Mouse (Mus musculus) lung, adult 2 months (tissue): ENCODE measurements around the gene Ffar3. TPM values are rescaled to one million over a fixed set of nuclear protein-coding genes. Genes with fewer than 3 reads are reported as not detected.

ENCODE experiments used
- DNase-seq: peaks from one replicate; pipeline ENCODE4 v3.0.0; 2022
- H3K4me1 ChIP-seq: fragments of 200-500 bp; 2 replicates; pipeline ENCODE4 v1.6.1; 2011; ENCODE audit warnings: low read length; ENCODE audit not compliant: control insufficient read depth, insufficient read depth
- H3K4me3 ChIP-seq: fragments of 200-500 bp; replicated peaks from 2 replicates; pipeline ENCODE3; 2011; ENCODE audit warnings: low read depth, mild to moderate bottlenecking, control low read depth, low read length; ENCODE audit errors: extremely low read depth
- CTCF ChIP-seq: fragments of 200-500 bp; IDR thresholded peaks from 2 replicates; pipeline ENCODE4 v1.5.1; 2011; ENCODE audit warnings: mild to moderate bottlenecking, low read length, control low read depth; ENCODE audit not compliant: insufficient read depth
- POLR2A ChIP-seq: fragments of 200-500 bp; IDR thresholded peaks from 2 replicates; pipeline ENCODE4 v1.6.1; 2011; ENCODE audit warnings: low read depth, mild to moderate bottlenecking, control low read depth, low read length, borderline replicate concordance; ENCODE audit errors: extremely low read depth
- WGBS: fragments of 180-500 bp; shearing (Covaris S2); methylation state at CpG from one replicate; pipeline ENCODE4 v1.1.7; 2018; 5-methylcytosine and 5-hydroxymethylcytosine counted together
- polyA plus RNA-seq: library from polyadenylated mRNA; depleted of rRNA; stranded (reverse); fragments of >200 nt; gene quantifications from 2 replicates; pipeline ENCODE4 v1.2.3, GENCODE M21; 2012; rRNA removed

Ffar3 gene
- polyA plus RNA-seq, 1 experiment, result not detected

GRCm38 (mm10) chr7:30823675-30824074, 32.3 kb downstream of the Ffar3 start, which contains the start of gene Ffar2:
Gene Ffar2 (minus strand): TSS chr7:30823775.
- peaks cover 4% of the 10 kb centered on the region for H3K4me1 ChIP-seq
- TF ChIP-seq POLR2A (no peak), CTCF (no peak)
- 78% methylated on average over 18 of the region's 18 CpGs for WGBS
- no peak within 1 kb of the TSS for H3K4me3 ChIP-seq
- no peak for DNase-seq

GRCm38 (mm10) chr7:30821532-30821931, 34.4 kb downstream of the Ffar3 start:
- Histone ChIP-seq H3K4me1 (peaks cover 4% of the 10 kb centered on the region), H3K4me3 (no peak overlapping the region)
- TF ChIP-seq CTCF (no peak), POLR2A (no peak)
- DNase-seq, result no peak
- 46% methylated on average over 5 of the region's 5 CpGs for WGBS

- DNase-seq, result no peak
- H3K4me3 ChIP-seq, result no peak overlapping the region
- TF ChIP-seq POLR2A (no peak), CTCF (no peak)
- peaks cover 4% of the 10 kb centered on the region for H3K4me1 ChIP-seq
- 35% methylated on average over 7 of the region's 7 CpGs for WGBS
These were observed 35.0 kb downstream of the Ffar3 start for GRCm38 (mm10) chr7:30820854-30821445.

DNA sequence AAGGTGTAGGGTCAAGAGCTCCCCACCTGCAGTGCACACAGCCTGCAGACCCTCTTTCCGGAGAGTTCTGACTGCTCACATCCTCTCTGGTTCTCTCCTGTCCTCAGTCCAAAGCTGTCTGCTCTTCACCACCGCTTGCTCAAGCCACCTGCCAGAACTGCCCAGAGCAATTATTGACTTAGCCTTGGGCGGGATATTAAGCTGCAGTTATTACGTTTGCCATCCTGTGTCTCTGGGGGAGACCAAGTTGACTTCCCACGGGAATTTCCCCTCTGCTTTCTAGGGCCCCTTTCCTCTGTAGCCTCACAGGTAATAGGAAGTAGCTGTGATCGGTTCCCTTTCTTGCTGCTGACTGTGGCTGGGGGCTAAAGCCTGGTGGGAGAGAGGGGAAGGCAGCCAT, 35.8 kb downstream of the Ffar3 start:
- no peak overlapping the region for H3K4me3 ChIP-seq
- WGBS, result 40% methylated on average over 6 of the region's 6 CpGs
- DNase-seq, result no peak

GRCm38 (mm10) chr7:30812291-30812807, 43.6 kb downstream of the Ffar3 start:
- 43% methylated on average over 6 of the region's 6 CpGs for WGBS
- DNase-seq, result peak; percentile 36
- no peaks in the 10 kb centered on the region for H3K4me1 ChIP-seq
- TF ChIP-seq CTCF, result no peak
- TF ChIP-seq POLR2A, result no peak
- no peak overlapping the region for H3K4me3 ChIP-seq

More for the DNA sequence above, 35.8 kb downstream of the Ffar3 start:
- peaks cover 4% of the 10 kb centered on the region for H3K4me1 ChIP-seq
- TF ChIP-seq CTCF (no peak), POLR2A (no peak)

DNA sequence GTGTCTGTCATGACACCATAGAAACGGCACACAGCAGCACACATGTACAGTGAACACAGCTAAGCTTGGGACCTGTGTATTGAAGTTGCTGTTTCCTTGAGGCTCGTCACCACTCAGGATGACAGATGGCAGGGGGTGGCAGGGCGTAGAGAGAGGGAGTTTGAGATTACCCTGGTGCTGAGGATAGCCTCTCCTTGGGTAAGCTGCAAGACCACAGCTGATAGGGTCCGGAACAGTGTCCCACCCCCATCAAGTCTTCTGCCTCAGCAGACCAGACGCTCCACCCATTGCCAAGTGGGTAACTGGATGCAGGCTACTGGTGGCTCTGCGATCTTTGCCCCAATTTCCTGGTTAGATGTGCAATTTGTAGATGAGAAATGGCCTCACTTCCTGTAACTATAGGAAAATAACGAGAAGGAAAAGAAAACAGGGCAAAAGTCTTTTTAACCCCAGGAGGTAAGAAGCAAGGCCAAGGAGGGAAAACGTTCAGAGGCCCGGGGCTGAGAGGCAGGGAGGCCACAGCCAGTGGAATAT, 44.2 kb downstream of the Ffar3 start:
- no peak overlapping the region for H3K4me3 ChIP-seq
- no peaks in the 10 kb centered on the region for H3K4me1 ChIP-seq
- 34% methylated on average over 9 of the region's 9 CpGs for WGBS
- no peak for TF ChIP-seq POLR2A
- TF ChIP-seq CTCF, result no peak
- DNase-seq, result no peak

DNA sequence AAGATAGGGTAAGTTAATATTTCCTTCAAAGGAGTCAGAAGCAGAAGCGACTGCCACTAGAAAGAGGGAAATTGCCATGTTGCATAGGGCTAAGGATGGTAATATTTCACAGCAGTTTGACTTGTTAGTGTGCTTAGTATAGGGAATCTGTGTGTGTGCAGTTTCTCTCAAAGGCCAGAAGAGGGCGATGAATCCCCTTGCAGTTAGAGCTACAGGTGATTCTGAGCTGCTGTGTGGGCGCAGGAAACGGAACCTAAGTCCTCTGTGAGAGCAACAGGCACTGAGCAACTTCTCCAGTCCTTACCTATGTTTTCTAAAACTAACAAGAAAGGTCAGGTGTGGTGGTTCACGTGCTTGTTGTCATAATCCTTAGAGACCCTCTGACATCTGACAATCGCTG, 45.7 kb downstream of the Ffar3 start:
- H3K4me3 ChIP-seq, result no peak overlapping the region
- no peak for DNase-seq
- no peaks in the 10 kb centered on the region for H3K4me1 ChIP-seq
- TF ChIP-seq CTCF (peak; percentile 19; the same call in 1 of the 2 replicates), POLR2A (no peak)
- 60% methylated on average over 6 of the region's 6 CpGs for WGBS

DNA sequence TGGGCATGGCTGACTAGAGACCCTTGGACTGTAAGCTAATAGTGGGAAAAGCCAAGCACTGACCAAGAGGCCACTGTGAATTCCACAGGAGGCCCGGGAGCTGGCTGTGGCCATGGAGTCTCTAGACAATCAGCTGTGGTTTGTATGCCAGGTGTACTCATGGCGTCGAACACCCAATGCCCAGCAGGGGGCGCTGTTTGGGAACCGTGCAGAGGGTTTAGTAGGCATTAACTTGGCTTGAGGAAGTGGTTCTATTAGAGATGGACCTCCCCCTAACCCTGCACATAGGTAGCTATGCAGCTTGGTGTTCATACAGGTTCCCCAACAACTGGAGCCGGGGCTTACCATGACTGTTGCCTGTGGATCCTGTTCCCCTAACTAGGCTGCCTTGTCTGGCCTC, 50.1 kb downstream of the Ffar3 start:
- TF ChIP-seq POLR2A (no peak), CTCF (peak; percentile 39; the same call in 1 of the 2 replicates)
- no peaks in the 10 kb centered on the region for H3K4me1 ChIP-seq
- 40% methylated on average over 6 of the region's 6 CpGs for WGBS
- no peak for DNase-seq
- no peak overlapping the region for H3K4me3 ChIP-seq

Other genes with a start within 250 kb of the Ffar3 start
- gene Upk1a, start 243.3 kb downstream of the Ffar3 start, polyA plus RNA-seq, result 8.5 and 8.6 TPM in 2 replicates
- 183 and 273 TPM in 2 replicates for gene Cox6b1, start 230.0 kb downstream of the Ffar3 start, polyA plus RNA-seq
- gene Etv2, start 220.3 kb downstream of the Ffar3 start, polyA plus RNA-seq, result not detected in 2 replicates
- 78.0 and 79.7 TPM in 2 replicates for gene Rbm42, start 205.9 kb downstream of the Ffar3 start, polyA plus RNA-seq
- 9.9 and 13.0 TPM in 2 replicates for gene Haus5, start 191.2 kb downstream of the Ffar3 start, polyA plus RNA-seq
- gene Pmis2, start 184.6 kb downstream of the Ffar3 start, polyA plus RNA-seq, result not detected in 2 replicates
- gene 2200002J24Rik, start 157.3 kb downstream of the Ffar3 start, polyA plus RNA-seq, result not detected in 2 replicates
- not detected in 2 replicates for gene Atp4a, start 144.0 kb downstream of the Ffar3 start, polyA plus RNA-seq
- 122 and 154 TPM in 2 replicates for gene Tmem147, start 126.6 kb downstream of the Ffar3 start, polyA plus RNA-seq
- 0.27 and 0.40 TPM in 2 replicates for gene Gapdhs, start 112.5 kb downstream of the Ffar3 start, polyA plus RNA-seq
- 3.8 and 60.4 TPM in 2 replicates for gene Sbsn, start 104.7 kb downstream of the Ffar3 start, polyA plus RNA-seq
- gene Dmkn, start 92.4 kb downstream of the Ffar3 start, polyA plus RNA-seq, result 43.8 and 486 TPM in 2 replicates
- gene Krtdap, start 68.3 kb downstream of the Ffar3 start, polyA plus RNA-seq, result 307 TPM in 1 of 2 replicates, not detected in the other
- 3.0 and 5.2 TPM in 2 replicates for gene Ffar2, start 32.4 kb downstream of the Ffar3 start, polyA plus RNA-seq
- 0.78 and 1.3 TPM in 2 replicates for gene Ffar1, start 5.4 kb upstream of the Ffar3 start, polyA plus RNA-seq
- gene Cd22, start 24.2 kb upstream of the Ffar3 start, polyA plus RNA-seq, result 14.4 and 19.3 TPM in 2 replicates
- gene Mag, start 58.7 kb upstream of the Ffar3 start, polyA plus RNA-seq, result 3.3 and 3.7 TPM in 2 replicates
- gene Hamp2, start 68.5 kb upstream of the Ffar3 start, polyA plus RNA-seq, result 0.75 TPM in 1 of 2 replicates, not detected in the other
- 34.5 and 45.7 TPM in 2 replicates for gene Hamp, start 87.9 kb upstream of the Ffar3 start, polyA plus RNA-seq
- gene Usf2, start 100.6 kb upstream of the Ffar3 start, polyA plus RNA-seq, result 122 and 190 TPM in 2 replicates
- gene Lsr, start 117.3 kb upstream of the Ffar3 start, polyA plus RNA-seq, result 93.0 and 116 TPM in 2 replicates
- gene Fam187b, start 117.6 kb upstream of the Ffar3 start, polyA plus RNA-seq, result 5.7 and 7.2 TPM in 2 replicates
- 156 and 178 TPM in 2 replicates for gene Fxyd5, start 186.3 kb upstream of the Ffar3 start, polyA plus RNA-seq
- 7.5 and 10.6 TPM in 2 replicates for gene Fxyd7, start 195.3 kb upstream of the Ffar3 start, polyA plus RNA-seq
- 330 and 336 TPM in 2 replicates for gene Fxyd1, start 201.0 kb upstream of the Ffar3 start, polyA plus RNA-seq
- 6.8 TPM in 2 replicates for gene Lgi4, start 203.2 kb upstream of the Ffar3 start, polyA plus RNA-seq
- 16.4 and 43.2 TPM in 2 replicates for gene Fxyd3, start 220.5 kb upstream of the Ffar3 start, polyA plus RNA-seq